Mouse (Mus musculus): ENCODE results near the gene Dhcr24. TPM values are rescaled to one million over a fixed set of nuclear protein-coding genes. Genes with fewer than 3 reads are reported as not detected.

Gene Dhcr24
- polyA plus RNA-seq, 1 experiment from 2014 or later = 6.2 TPM

GRCm38 (mm10) chr4:106562837-106563790 is 2.3 kb downstream of the Dhcr24 start:
- Histone ChIP-seq H3K27me3 (no peaks in the 10 kb centered on the region), H3K36me3 (peaks cover 30% of the 10 kb centered on the region), H3K4me2 (peak overlapping the region; percentile 94), H3K4me1 (peaks cover 35% of the 10 kb centered on the region), H3K27ac (no peak overlapping the region), H3K9ac (no peak overlapping the region), H3K4me3 (peak overlapping the region; percentile 81; the same call in 1 of the 2 replicates), H3K9me3 (no peaks in the 10 kb centered on the region)
- 65% methylated on average over 9 of the region's 9 CpGs for WGBS
- ATAC-seq (ENCODE audit: insufficient number of reproducible peaks, low FRiP score, low TSS enrichment, low read depth) = no peak

- no peak for ATAC-seq (ENCODE audit: insufficient number of reproducible peaks, low FRiP score, low TSS enrichment, low read depth)
- Histone ChIP-seq H3K4me1 (peaks cover 35% of the 10 kb centered on the region), H3K9ac (no peak overlapping the region), H3K9me3 (no peaks in the 10 kb centered on the region), H3K4me2 (no peak overlapping the region), H3K4me3 (no peak overlapping the region), H3K27ac (no peak overlapping the region), H3K36me3 (peaks cover 32% of the 10 kb centered on the region), H3K27me3 (no peaks in the 10 kb centered on the region)
- WGBS = 89% methylated on average over 11 of the region's 11 CpGs
Measured at GRCm38 (mm10) chr4:106564161-106564560, 3.3 kb downstream of the Dhcr24 start.

- no peak overlapping the region for H3K9ac ChIP-seq
- no peak overlapping the region for H3K4me3 ChIP-seq
- no peak overlapping the region for H3K27ac ChIP-seq
- H3K27me3 ChIP-seq = no peaks in the 10 kb centered on the region
- H3K4me2 ChIP-seq = no peak overlapping the region
- H3K9me3 ChIP-seq = no peaks in the 10 kb centered on the region
- H3K36me3 ChIP-seq = peaks cover 72% of the 10 kb centered on the region
- ATAC-seq (ENCODE audit: insufficient number of reproducible peaks, low FRiP score, low TSS enrichment, low read depth) = no peak
- H3K4me1 ChIP-seq = no peaks in the 10 kb centered on the region
- WGBS = 89% methylated on average over 4 of the region's 4 CpGs
Measured at GRCm38 (mm10) chr4:106569680-106570079, 8.8 kb downstream of the Dhcr24 start.

GRCm38 (mm10) chr4:106571081-106571724 is 10.4 kb downstream of the Dhcr24 start:
- 84% methylated on average over 11 of the region's 11 CpGs for WGBS
- H3K4me2 ChIP-seq = no peak overlapping the region
- H3K27ac ChIP-seq = no peak overlapping the region
- no peak overlapping the region for H3K4me3 ChIP-seq
- no peaks in the 10 kb centered on the region for H3K9me3 ChIP-seq
- H3K9ac ChIP-seq = no peak overlapping the region
- H3K4me1 ChIP-seq = no peaks in the 10 kb centered on the region
- ATAC-seq (ENCODE audit: insufficient number of reproducible peaks, low FRiP score, low TSS enrichment, low read depth) = no peak
- peaks cover 68% of the 10 kb centered on the region for H3K36me3 ChIP-seq
- no peaks in the 10 kb centered on the region for H3K27me3 ChIP-seq

- Histone ChIP-seq H3K27me3 (no peaks in the 10 kb centered on the region), H3K9me3 (no peaks in the 10 kb centered on the region), H3K36me3 (peaks cover 80% of the 10 kb centered on the region), H3K27ac (no peak overlapping the region), H3K4me1 (no peaks in the 10 kb centered on the region; the same call in 1 of the 2 replicates), H3K4me2 (no peak overlapping the region), H3K4me3 (no peak overlapping the region), H3K9ac (no peak overlapping the region)
- ATAC-seq (ENCODE audit: insufficient number of reproducible peaks, low FRiP score, low TSS enrichment, low read depth) = no peak
- 79% methylated on average over 8 of the region's 8 CpGs for WGBS
Measured at GRCm38 (mm10) chr4:106575022-106575421, 14.2 kb downstream of the Dhcr24 start.

GRCm38 (mm10) chr4:106577511-106577910 is 16.7 kb downstream of the Dhcr24 start:
- Histone ChIP-seq H3K4me2 (no peak overlapping the region), H3K27ac (peak overlapping the region; percentile 17; the same call in 1 of the 2 replicates), H3K27me3 (no peaks in the 10 kb centered on the region), H3K9me3 (no peaks in the 10 kb centered on the region), H3K4me3 (no peak overlapping the region), H3K36me3 (peaks cover 86% of the 10 kb centered on the region), H3K4me1 (no peaks in the 10 kb centered on the region; the same call in 1 of the 2 replicates), H3K9ac (no peak overlapping the region)
- no peak for ATAC-seq (ENCODE audit: insufficient number of reproducible peaks, low FRiP score, low TSS enrichment, low read depth)
- 86% methylated on average over 7 of the region's 7 CpGs for WGBS

GRCm38 (mm10) chr4:106581176-106581864 is 20.5 kb downstream of the Dhcr24 start:
- Histone ChIP-seq H3K4me2 (no peak overlapping the region), H3K27me3 (no peaks in the 10 kb centered on the region), H3K4me3 (no peak overlapping the region), H3K36me3 (peaks cover 87% of the 10 kb centered on the region), H3K9ac (no peak overlapping the region), H3K4me1 (no peaks in the 10 kb centered on the region; the same call in 1 of the 2 replicates), H3K9me3 (no peaks in the 10 kb centered on the region), H3K27ac (no peak overlapping the region)
- WGBS = 92% methylated on average over 14 of the region's 14 CpGs
- ATAC-seq (ENCODE audit: insufficient number of reproducible peaks, low FRiP score, low TSS enrichment, low read depth) = no peak

- H3K27me3 ChIP-seq = no peaks in the 10 kb centered on the region
- no peak overlapping the region for H3K4me3 ChIP-seq
- no peak overlapping the region for H3K9ac ChIP-seq
- no peak for ATAC-seq (ENCODE audit: insufficient number of reproducible peaks, low FRiP score, low TSS enrichment, low read depth)
- H3K9me3 ChIP-seq = no peaks in the 10 kb centered on the region
- peaks cover 88% of the 10 kb centered on the region for H3K36me3 ChIP-seq
- H3K4me2 ChIP-seq = no peak overlapping the region
- no peaks in the 10 kb centered on the region for H3K4me1 ChIP-seq
- H3K27ac ChIP-seq = no peak overlapping the region
- 91% methylated on average over 15 of the region's 15 CpGs for WGBS
Measured at GRCm38 (mm10) chr4:106581865-106582204, 21.0 kb downstream of the Dhcr24 start.

GRCm38 (mm10) chr4:106582428-106583153 is 21.8 kb downstream of the Dhcr24 start:
- Histone ChIP-seq H3K27me3 (no peaks in the 10 kb centered on the region), H3K9me3 (no peaks in the 10 kb centered on the region), H3K36me3 (peaks cover 86% of the 10 kb centered on the region), H3K27ac (0 out of 2 replicates have a peak overlapping the region, but pooled peaks have one; percentile 17), H3K9ac (no peak overlapping the region), H3K4me2 (no peak overlapping the region), H3K4me1 (no peaks in the 10 kb centered on the region), H3K4me3 (no peak overlapping the region)
- WGBS = 89% methylated on average over 12 of the region's 12 CpGs
- ATAC-seq (ENCODE audit: insufficient number of reproducible peaks, low FRiP score, low TSS enrichment, low read depth) = no peak

GRCm38 (mm10) chr4:106584665-106585064 is 23.8 kb downstream of the Dhcr24 start:
- no peaks in the 10 kb centered on the region for H3K27me3 ChIP-seq
- H3K4me1 ChIP-seq = no peaks in the 10 kb centered on the region
- H3K4me2 ChIP-seq = no peak overlapping the region
- 86% methylated on average over 4 of the region's 4 CpGs for WGBS
- ATAC-seq (ENCODE audit: insufficient number of reproducible peaks, low FRiP score, low TSS enrichment, low read depth) = no peak
- H3K4me3 ChIP-seq = no peak overlapping the region
- H3K36me3 ChIP-seq = peaks cover 81% of the 10 kb centered on the region
- no peak overlapping the region for H3K27ac ChIP-seq
- H3K9me3 ChIP-seq = no peaks in the 10 kb centered on the region
- no peak overlapping the region for H3K9ac ChIP-seq

- Histone ChIP-seq H3K4me1 (no peaks in the 10 kb centered on the region), H3K9ac (no peak overlapping the region), H3K4me3 (no peak overlapping the region), H3K27me3 (no peaks in the 10 kb centered on the region), H3K4me2 (no peak overlapping the region), H3K27ac (no peak overlapping the region), H3K9me3 (no peaks in the 10 kb centered on the region), H3K36me3 (peaks cover 63% of the 10 kb centered on the region)
- 88% methylated on average over 6 of the region's 6 CpGs for WGBS
- no peak for ATAC-seq (ENCODE audit: insufficient number of reproducible peaks, low FRiP score, low TSS enrichment, low read depth)
Measured at GRCm38 (mm10) chr4:106587075-106587474, 26.2 kb downstream of the Dhcr24 start.
